Mouse (Mus musculus) brain, embryonic 14.5 days (tissue): ENCODE measurements at regions not wholly inside any gene's neighbourhood (a gene's known extent, or its start where the extent isn't known, plus 50 kb on each side); places are given as distances from the start of the nearest gene placed in this dataset.
"Not testable (repeated sequence)": the region's sequence is repeated elsewhere in the genome, so short reads cannot be mapped to it uniquely, and the experiment has no call there.

Experiments
- DNase-seq: peaks from one replicate; pipeline ENCODE4 v3.0.0-alpha.2; 2011; ENCODE audit warnings: low read depth
- CTCF ChIP-seq: fragments of 200-500 bp; IDR thresholded peaks from 2 replicates; pipeline ENCODE4 v1.5.1; 2012; ENCODE audit warnings: inconsistent platforms, mild to moderate bottlenecking, moderate library complexity, borderline replicate concordance; ENCODE audit not compliant: insufficient read depth, insufficient read length; ENCODE audit errors: extremely low read depth
- POLR2A ChIP-seq: fragments of 200-500 bp; IDR thresholded peaks from 2 replicates; pipeline ENCODE4 v1.6.1; 2012; ENCODE audit warnings: mild to moderate bottlenecking, inconsistent platforms, borderline replicate concordance; ENCODE audit not compliant: poor library complexity, insufficient read depth, insufficient read length, severe bottlenecking; ENCODE audit errors: extremely low read depth

DNA sequence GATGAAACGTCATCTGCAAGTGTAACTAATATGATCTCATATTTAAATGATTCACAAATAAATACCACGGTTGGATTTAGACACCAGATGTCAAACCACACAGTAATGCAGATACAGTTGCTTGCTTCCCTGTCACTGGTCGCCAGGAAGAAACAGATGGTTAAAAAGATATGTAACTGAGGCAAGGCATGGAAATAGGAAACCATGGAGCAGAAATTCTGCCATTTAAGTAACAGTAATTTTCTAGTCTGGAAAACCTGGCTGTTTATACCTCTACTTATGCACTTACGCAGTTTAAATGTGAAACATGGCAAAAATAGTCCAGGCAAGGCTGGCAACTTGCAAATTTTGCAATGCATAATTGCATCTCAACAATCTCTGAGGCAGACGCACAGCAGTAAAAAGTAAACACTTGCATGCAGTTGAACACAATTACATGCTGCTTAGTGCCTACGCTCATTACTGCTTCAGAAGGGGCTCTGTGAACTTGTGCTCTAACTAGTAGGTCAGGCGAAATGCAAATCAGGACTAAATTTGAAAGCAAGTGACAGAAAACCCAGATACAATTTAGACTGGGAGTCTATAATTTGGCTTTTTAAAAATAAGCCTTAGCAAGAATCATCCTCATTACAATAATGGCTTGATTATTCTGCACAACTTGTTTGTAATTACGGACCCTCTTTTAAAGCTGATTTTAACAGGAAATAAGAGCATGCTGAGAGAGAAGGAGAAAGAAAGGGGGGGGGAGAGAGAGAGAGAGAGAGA lies 102.6 kb downstream of the Naa11 start:
- no peak for TF ChIP-seq CTCF
- no peak for TF ChIP-seq POLR2A

DNA sequence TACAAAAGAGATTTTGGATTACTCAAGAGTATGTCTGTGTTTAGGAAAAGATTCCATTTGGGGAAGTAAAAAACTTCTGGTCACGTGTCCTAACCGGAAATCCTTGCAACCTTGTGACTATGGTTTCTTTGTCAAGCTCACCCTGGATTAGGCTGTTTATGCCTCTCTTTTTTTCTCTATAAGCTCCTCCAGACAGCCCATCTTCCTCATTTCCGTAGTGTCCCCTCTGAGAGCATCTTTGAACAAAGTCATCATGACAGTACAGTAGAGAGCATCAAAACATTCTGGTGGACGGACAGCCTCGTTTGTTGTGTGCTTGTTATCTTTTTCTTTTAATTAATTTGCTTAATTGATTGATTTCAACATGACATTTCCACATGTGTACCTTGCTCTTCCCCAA lies 112.7 kb downstream of the Naa11 start:
- TF ChIP-seq CTCF: no peak
- TF ChIP-seq POLR2A: no peak
- no peak for DNase-seq

More for the DNA sequence above, 102.6 kb downstream of the Naa11 start:
- peak; percentile 90 for DNase-seq

DNA sequence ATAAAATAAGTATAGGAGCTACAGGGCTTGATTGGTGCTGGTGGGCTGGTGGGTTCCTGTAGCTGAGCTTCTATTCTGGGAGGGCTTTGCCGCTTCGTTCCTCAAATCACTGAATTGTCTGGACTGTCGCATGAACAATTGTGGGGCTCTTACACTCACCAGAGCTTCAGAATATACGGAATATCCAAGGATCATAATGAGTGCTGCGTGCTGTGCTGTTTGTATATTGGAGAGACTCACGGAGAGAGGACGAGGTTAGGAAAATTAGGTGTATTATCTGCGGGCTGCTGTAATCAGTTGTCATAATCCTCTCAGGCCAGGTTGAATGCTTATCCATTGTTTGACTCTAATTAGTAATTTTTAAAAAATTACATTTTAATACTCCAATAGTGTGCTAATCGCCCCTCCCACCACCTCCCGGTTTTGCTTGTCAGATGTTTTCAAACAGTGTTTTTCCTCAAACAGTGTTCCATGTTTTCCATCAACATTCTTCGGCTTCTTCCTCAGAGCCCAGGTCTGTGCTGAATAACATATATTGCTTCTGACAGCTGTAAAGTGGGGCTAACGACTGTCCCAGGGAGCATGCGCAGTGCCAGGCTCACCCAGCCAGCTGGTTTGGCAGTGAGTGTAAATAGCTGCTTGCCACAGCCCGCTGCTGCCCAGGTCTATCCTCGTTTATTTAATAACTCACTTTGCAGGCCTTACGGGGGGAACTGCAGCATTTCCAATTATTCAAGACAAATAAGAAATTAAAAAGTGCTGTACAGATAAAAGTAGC lies 114.2 kb downstream of the Naa11 start:
- peak; percentile 65 for DNase-seq
- TF ChIP-seq CTCF: no peak

DNA sequence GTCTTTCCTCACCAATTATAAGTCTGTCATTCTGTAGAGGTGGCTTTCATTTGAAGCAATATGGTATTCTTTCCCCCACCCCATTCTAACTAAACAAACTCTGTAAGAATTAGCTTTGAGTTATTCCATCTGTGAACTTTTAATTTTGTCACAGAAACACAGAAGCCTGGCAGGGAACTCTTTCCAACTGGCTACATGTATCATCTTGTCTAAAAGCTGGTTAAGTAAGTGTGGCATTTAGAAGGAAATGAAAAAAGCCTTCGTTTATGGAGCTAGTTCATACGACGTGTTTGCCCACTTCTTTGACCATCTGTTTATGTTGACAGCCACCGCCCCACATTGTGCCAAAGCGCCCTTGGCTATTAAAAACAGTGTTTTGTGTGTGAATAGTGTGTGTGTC lies 115.5 kb downstream of the Naa11 start:
- DNase-seq: peak; percentile 84
- TF ChIP-seq POLR2A: no peak
- TF ChIP-seq CTCF: no peak

DNA sequence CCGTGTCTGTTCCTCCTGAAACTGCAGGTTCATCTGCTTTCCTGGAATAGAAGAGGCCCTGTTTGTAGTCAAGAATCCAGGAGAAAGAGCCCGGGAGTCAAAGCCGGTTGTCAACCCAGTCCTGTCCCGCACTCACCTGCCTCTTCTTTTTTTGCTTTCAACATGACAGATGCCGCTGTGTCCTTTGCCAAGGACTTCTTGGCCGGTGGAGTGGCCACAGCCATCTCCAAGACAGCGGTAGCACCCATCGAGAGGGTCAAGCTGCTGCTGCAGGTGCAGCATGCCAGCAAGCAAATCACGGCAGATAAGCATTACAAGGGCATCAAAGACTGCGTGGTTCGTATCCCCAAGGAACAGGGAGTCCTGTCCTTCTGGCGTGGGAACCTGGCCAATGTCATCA lies 127.5 kb downstream of the Naa11 start:
- not testable (repeated sequence) for DNase-seq

DNA sequence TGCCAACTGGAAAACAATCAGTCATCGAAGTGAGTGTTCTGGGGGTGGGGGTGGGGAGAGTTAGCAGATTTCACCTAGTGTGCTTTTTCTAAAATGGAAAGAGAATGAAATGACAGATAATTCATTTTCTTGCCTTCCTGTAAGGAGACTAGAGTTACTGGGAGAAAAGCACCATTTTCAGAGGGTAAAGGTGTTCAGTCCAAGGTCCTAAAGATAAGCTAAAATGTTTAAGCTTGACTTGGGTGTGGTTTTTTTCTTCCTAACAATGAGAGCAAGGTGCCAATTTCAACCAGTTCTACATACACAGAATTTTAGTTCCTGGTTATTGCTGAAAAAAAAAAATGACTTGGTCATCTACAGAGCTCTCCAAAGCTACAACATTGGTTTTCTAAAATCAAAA lies 135.1 kb downstream of the Naa11 start:
- no peak for TF ChIP-seq CTCF
- no peak for TF ChIP-seq POLR2A
- DNase-seq: no peak

DNA sequence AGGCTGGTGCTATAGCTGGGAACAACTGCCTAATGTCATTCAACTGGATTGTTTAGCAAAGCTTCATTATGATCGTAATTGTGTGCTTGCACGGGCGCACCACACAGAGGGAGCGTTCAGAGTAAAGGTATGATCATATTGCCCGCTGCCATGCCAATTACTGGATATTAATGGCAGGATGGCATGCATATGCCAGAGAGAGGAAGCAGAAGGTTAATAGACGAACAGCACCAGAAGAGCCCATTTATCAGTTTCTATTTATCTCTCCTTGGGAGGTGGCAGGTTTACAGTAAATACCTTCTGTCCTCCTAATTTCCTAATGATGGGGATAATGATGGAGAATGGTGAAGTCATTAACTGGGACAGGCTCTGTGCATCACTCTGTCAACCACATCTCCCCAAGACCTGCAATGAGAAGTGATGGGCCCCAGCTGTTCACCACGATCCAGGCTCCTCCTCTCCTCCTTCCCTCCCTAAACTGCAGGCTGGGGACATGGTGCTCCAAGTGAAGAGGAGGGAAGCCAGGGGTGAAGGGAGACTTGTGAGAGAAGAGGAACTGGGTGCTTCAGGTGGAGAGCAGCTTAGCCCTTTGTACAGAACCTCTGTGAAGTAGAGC lies 135.6 kb downstream of the Naa11 start:
- no peak for TF ChIP-seq POLR2A
- no peak for TF ChIP-seq CTCF
- peak; percentile 79 for DNase-seq

DNA sequence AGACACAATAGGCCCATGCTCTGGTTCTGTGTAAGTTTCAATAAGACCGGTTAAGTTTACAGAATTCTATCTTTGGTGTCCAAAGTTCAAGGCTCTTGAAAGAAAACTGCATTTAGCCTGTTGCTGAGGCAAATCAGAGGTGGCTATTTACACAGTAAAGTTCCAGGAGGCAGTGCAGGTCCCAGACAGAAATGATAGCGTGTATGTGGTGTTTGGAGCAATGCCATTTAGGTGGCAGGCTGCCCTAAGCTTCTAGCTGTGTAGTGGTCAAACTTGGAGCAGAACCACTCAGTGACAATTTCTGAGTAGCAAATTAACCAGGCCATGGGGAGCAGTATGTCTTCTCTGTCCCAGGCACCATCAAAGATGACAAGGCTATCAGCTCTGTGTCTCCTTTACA lies 125.5 kb upstream of the Paqr3 start:
- no peak for DNase-seq
- TF ChIP-seq CTCF (no peak), POLR2A (no peak)

DNA sequence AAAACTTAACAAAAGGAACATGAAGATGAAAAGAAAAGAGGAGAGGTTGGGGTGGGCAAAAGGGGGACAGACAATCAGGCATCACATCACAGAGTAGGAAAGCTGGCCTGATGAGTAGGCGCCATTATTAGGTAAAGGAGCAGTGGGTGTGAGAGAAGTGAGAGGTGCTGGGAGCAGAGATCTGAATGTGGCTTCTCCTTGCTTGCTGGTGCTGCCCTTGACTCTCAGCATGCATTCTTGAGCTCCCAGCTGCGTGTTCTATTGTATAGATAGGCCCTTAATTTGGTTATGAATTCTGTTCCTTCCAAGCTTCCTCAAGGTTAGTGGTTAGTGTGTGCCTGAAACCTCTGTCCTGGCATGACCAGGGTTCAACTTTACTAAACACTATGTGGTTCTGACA lies 115.0 kb upstream of the Paqr3 start:
- no peak for TF ChIP-seq CTCF
- no peak for TF ChIP-seq POLR2A
- no peak for DNase-seq

DNA sequence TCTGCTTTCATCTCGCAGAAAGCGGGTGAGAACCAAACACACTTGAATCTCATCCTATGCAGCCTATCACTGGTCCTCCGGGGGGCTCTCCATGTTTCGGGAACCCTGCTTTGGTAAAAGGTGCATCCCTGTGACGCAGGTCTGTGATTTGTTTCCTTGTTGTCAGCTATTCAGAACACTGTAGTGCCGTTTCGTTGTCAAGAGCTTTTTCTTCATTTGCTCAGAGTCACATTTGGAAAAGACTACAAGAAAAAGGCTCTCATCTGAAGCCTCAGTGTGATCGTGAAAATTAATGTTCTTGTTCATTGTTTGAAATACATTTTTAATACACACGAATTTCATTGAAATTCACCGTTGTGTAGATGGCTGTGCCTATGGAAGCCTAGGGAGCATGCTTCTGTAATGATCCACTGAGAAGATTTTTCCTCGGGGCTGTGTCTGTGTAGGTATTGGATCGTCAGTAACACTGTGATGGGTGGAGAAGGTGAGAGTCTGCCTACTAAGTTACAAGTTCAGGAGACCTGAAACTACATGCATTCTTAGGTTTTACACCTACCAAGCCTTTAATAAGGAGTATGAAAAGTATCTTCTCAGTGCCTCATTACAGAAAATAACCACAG lies 112.0 kb upstream of the Paqr3 start:
- TF ChIP-seq POLR2A: no peak
- TF ChIP-seq CTCF: no peak
- peak; percentile 64 for DNase-seq

DNA sequence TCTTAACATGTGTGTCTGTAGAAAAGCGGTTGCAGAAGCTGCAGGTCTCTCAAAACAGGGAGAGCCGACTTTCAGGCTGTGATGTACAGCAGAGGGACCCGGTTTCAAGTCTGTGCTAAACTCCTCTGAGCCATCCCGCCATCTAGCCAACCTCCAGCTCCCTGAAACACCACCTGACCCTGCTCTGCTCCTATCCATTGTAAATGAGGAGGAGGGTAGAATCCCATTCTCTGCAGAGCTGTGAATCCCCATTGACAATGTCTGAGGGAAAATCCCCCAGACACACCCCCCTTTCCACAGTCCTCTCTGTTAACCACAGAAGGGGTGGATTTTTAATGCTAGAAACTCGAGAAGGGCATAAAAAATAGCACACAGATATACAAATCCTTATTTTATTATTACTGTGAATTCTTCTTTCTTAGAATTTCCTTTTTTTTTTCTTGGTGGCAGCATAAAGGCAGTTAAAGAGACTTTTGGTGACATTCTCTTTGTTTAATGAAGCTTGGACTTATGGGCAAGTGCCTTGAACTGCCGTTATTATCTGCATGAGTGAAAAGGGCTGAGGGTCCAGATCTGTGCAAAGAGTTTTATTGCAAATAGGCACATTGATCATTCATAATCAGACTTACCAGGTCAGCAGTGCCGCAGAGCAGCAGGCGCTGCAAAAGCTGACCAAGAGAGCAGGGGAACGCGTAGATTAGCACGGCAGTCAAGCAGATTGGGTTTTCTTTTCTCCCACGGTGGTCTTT lies 111.3 kb upstream of the Paqr3 start:
- peak; percentile 54 for DNase-seq
- TF ChIP-seq CTCF (no peak), POLR2A (no peak)

DNA sequence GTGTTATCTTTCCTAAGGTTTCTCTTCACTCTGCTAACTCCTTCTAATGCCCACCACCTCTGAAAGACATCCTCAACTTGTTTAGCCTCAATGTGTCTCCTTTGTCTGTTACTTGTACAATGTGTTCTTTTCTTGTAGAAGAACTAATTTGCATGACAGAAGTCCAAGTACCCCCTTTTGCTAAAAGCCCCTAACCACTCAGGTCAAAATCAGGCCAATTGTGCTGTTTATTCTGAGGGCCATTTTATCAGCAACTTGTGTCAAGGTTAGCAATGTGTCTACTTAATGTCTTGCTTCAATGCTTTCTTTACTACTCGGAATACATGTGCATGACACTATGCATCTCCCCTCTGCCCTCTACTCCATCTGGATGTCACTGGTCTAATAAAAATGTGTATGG lies 107.3 kb upstream of the Paqr3 start:
- no peak for TF ChIP-seq POLR2A
- no peak for TF ChIP-seq CTCF
- no peak for DNase-seq
